Mouse (Mus musculus) brain, adult 2 months (tissue): ENCODE measurements at regions not wholly inside any gene's neighbourhood (a gene's known extent, or its start where the extent isn't known, plus 50 kb on each side); places are given as distances from the start of the nearest gene placed in this dataset.

ENCODE experiments used
- DNase-seq: peaks from one replicate; pipeline ENCODE4 v3.0.0; 2011; ENCODE audit warnings: low read depth, low spot score

GRCm38 (mm10) chr17:93665889-93666288 is 467.1 kb downstream of the Adcyap1 start:
- DNase-seq = no peak

- no peak for DNase-seq
These were observed 477.6 kb downstream of the Adcyap1 start for GRCm38 (mm10) chr17:93676366-93676962.

DNA sequence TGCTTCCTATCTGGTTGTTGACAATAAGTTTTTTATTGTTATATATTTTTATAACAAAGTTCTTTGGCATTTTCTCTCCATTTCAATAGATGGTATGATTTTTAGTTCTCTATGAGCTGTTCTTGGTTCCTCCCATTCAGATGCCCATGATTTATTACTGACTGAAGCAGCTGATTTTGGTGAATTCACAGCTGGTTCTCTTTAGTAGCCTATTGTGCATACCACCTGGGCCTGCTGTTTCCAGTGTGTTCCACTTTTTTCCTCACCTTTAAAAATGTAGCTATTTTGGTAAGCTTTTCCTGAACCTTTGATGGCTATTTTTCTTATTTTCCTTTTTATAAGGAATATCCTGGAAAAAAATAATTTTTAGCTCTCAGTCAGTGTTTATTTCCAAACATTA is 501.9 kb downstream of the Adcyap1 start:
- DNase-seq = peak; percentile 2

GRCm38 (mm10) chr17:93717623-93718022 is 518.8 kb downstream of the Adcyap1 start:
- peak; percentile 4 for DNase-seq

- no peak for DNase-seq
These were observed 542.5 kb downstream of the Adcyap1 start for GRCm38 (mm10) chr17:93741341-93741740.

DNA sequence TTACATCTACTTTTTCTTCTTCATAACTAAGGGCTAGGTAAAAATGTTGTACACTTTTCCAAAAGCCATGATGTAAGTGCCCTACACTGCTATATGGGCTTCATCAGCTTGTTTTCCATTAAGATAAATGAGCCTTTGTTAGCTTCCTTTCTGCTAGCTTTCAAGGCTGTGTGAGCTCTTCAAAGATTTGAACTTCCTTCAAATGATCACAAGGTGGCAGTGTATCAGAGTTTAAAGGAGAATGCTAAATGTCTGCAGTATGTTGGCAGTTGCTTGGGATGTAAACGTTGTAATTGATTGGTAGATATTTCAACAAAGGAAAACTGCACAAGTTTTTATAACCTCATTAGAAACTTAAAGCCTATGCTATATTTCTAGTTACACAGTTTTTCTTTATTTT is 563.5 kb downstream of the Adcyap1 start:
- peak; percentile 48 for DNase-seq
